Mouse (Mus musculus) CH12.LX (cell line): ENCODE measurements around the gene Bzw1. TPM values are rescaled to one million over a fixed set of nuclear protein-coding genes. Genes with fewer than 3 reads are reported as not detected.
A peak's percentile ranks its signal among the peaks of the same experiment; 100 is the strongest.

Experiments used
- DNase-seq: peaks from one replicate; pipeline ENCODE4 v3.0.0-alpha.2; 2013; ENCODE audit errors: extremely low read depth
- H3K27ac ChIP-seq: 2 replicates; pipeline ENCODE4 v1.5.1; 2012; ENCODE audit warnings: low read depth, mild to moderate bottlenecking, control low read depth, moderate library complexity; ENCODE audit not compliant: insufficient read depth
- H3K27me3 ChIP-seq: replicated peaks from 2 replicates; pipeline ENCODE3; 2012; ENCODE audit warnings: inconsistent platforms
- H3K36me3 ChIP-seq, 2 experiments: replicated peaks in 1 of 2; 2 replicates each; pipeline versions ENCODE3 to v1.6.1; 2012; ENCODE audit warnings: inconsistent platforms in 1 of 2, low read length in 1 of 2, mild to moderate bottlenecking in 1 of 2, mixed read lengths in 1 of 2, moderate library complexity in 1 of 2; ENCODE audit not compliant: control insufficient read depth in 1 of 2, insufficient read depth in 1 of 2
- H3K4me1 ChIP-seq, 2 experiments: 2 replicates each; pipeline ENCODE4 v1.6.1; 2012; ENCODE audit warnings: inconsistent platforms in 1 of 2, moderate library complexity in 1 of 2; ENCODE audit not compliant: insufficient read depth in 2 of 2, control insufficient read depth in 1 of 2
- H3K4me2 ChIP-seq: 2 replicates; pipeline ENCODE4 v1.6.1; 2012; ENCODE audit warnings: low read depth, mild to moderate bottlenecking, control low read depth; ENCODE audit not compliant: poor library complexity, insufficient read depth, severe bottlenecking
- H3K4me3 ChIP-seq, 3 experiments: fragments of 150-350 bp in 1 of 3; sonication (generic) in 1 of 3; replicated peaks in 1 of 3; 2 replicates each; pipeline versions ENCODE3 to v1.5.1; 2011 to 2012; ENCODE audit warnings: low read depth in 2 of 3, low read length in 2 of 3, mild to moderate bottlenecking in 2 of 3, moderate library complexity in 2 of 3, control low read depth in 1 of 3, improper control_type of control experiment in 1 of 3, inconsistent platforms in 1 of 3, mixed read lengths in 1 of 3; ENCODE audit not compliant: poor library complexity in 1 of 3
- H3K79me2 ChIP-seq: replicated peaks from 2 replicates; pipeline ENCODE4 v1.6.1; 2012; ENCODE audit warnings: mild to moderate bottlenecking, moderate library complexity; ENCODE audit not compliant: control insufficient read depth, poor library complexity, insufficient read depth, severe bottlenecking; ENCODE audit errors: extremely low read depth
- H3K9ac ChIP-seq: 2 replicates; pipeline ENCODE4 v1.6.1; 2012; ENCODE audit warnings: low read depth, mild to moderate bottlenecking, control low read depth, moderate library complexity; ENCODE audit not compliant: insufficient read depth
- H3K9me3 ChIP-seq: replicated peaks from 2 replicates; pipeline ENCODE3; 2012; ENCODE audit warnings: low read length, inconsistent platforms, mixed read lengths
- BHLHE40 ChIP-seq: IDR thresholded peaks from 2 replicates; pipeline ENCODE4 v1.6.1; 2011; ENCODE audit warnings: mild to moderate bottlenecking, low read depth, low read length, improper control_type of control experiment
- CTCF ChIP-seq, 2 experiments: IDR thresholded peaks in 1 of 2; conservative IDR thresholded peaks in 1 of 2; 2 replicates each; pipeline ENCODE4 v1.5.1; 2011 to 2012; ENCODE audit warnings: low read depth in 2 of 2, low read length in 2 of 2, improper control_type of control experiment in 1 of 2, inconsistent platforms in 1 of 2, mild to moderate bottlenecking in 1 of 2, moderate library complexity in 1 of 2
- E2F4 ChIP-seq: IDR thresholded peaks from 2 replicates; pipeline ENCODE4 v1.6.1; 2011; ENCODE audit warnings: low read depth, low read length, improper control_type of control experiment; ENCODE audit not compliant: insufficient replicate concordance
- EP300 ChIP-seq: IDR thresholded peaks from 2 replicates; pipeline ENCODE4 v1.6.1; 2011; ENCODE audit warnings: low read length, improper control_type of control experiment
- ETS1 ChIP-seq: conservative IDR thresholded peaks from 2 replicates; pipeline ENCODE4 v1.6.1; 2012; ENCODE audit warnings: low read depth, mild to moderate bottlenecking, inconsistent platforms, low read length, improper control_type of control experiment, moderate library complexity
- HCFC1 ChIP-seq: IDR thresholded peaks from 2 replicates; pipeline ENCODE4 v1.6.1; 2012; ENCODE audit warnings: low read depth, mild to moderate bottlenecking, inconsistent platforms, low read length, improper control_type of control experiment
- JUN ChIP-seq: IDR thresholded peaks from 2 replicates; pipeline ENCODE4 v1.6.1; 2011; ENCODE audit warnings: low read depth, mild to moderate bottlenecking, low read length, improper control_type of control experiment, moderate library complexity; ENCODE audit not compliant: insufficient read depth
- JUND ChIP-seq: conservative IDR thresholded peaks from 2 replicates; pipeline ENCODE4 v1.6.1; 2011; ENCODE audit warnings: low read depth, low read length, improper control_type of control experiment
- MAFK ChIP-seq: IDR thresholded peaks from 2 replicates; pipeline ENCODE4 v1.6.1; 2011; ENCODE audit warnings: low read length, improper control_type of control experiment; ENCODE audit not compliant: insufficient replicate concordance
- MAX ChIP-seq: IDR thresholded peaks from 2 replicates; pipeline ENCODE4 v1.6.1; 2011; ENCODE audit warnings: low read length, improper control_type of control experiment
- MAZ ChIP-seq: IDR thresholded peaks from 2 replicates; pipeline ENCODE4 v1.6.1; 2012; ENCODE audit warnings: low read depth, mild to moderate bottlenecking, inconsistent platforms, low read length, improper control_type of control experiment, moderate library complexity
- MXI1 ChIP-seq: IDR thresholded peaks from 2 replicates; pipeline ENCODE4 v1.6.1; 2011; ENCODE audit warnings: mild to moderate bottlenecking, low read depth, low read length, improper control_type of control experiment
- MYC ChIP-seq: IDR thresholded peaks from 2 replicates; pipeline ENCODE4 v1.6.1; 2011; ENCODE audit warnings: low read depth, mild to moderate bottlenecking, improper control_type of control experiment, low read length
- PAX5 ChIP-seq: IDR thresholded peaks from 2 replicates; pipeline ENCODE4 v1.6.1; 2012; ENCODE audit warnings: low read length, inconsistent platforms, mixed read lengths
- POLR2AphosphoS2 ChIP-seq: IDR thresholded peaks from 2 replicates; pipeline ENCODE4 v1.6.1; 2011; ENCODE audit warnings: low read depth, low read length, improper control_type of control experiment
- RAD21 ChIP-seq: IDR thresholded peaks from 2 replicates; pipeline ENCODE4 v1.6.1; 2011; ENCODE audit warnings: low read depth, mild to moderate bottlenecking, low read length, improper control_type of control experiment, moderate library complexity
- SIN3A ChIP-seq: IDR thresholded peaks from 2 replicates; pipeline ENCODE4 v1.6.1; 2012; ENCODE audit warnings: low read length, improper control_type of control experiment, inconsistent platforms
- SMC3 ChIP-seq: IDR thresholded peaks from 2 replicates; pipeline ENCODE4 v1.6.1; 2011; ENCODE audit warnings: low read depth, low read length, improper control_type of control experiment
- TCF12 ChIP-seq: IDR thresholded peaks from 2 replicates; pipeline ENCODE4 v1.6.1; 2014; ENCODE audit warnings: low read depth, mild to moderate bottlenecking, inconsistent platforms, low read length, improper control_type of control experiment
- USF2 ChIP-seq: conservative IDR thresholded peaks from 2 replicates; pipeline ENCODE4 v1.6.1; 2011; ENCODE audit warnings: low read depth, low read length, improper control_type of control experiment
- ZC3H11A ChIP-seq: IDR thresholded peaks from 2 replicates; pipeline ENCODE4 v1.6.1; 2012; ENCODE audit warnings: low read depth, mild to moderate bottlenecking, inconsistent platforms, low read length, improper control_type of control experiment
- ZKSCAN1 ChIP-seq: IDR thresholded peaks from 2 replicates; pipeline ENCODE4 v1.6.1; 2012; ENCODE audit warnings: low read depth, inconsistent platforms, low read length, improper control_type of control experiment, borderline replicate concordance
- ZNF384 ChIP-seq: IDR thresholded peaks from 2 replicates; pipeline ENCODE4 v1.6.1; 2012; ENCODE audit warnings: low read depth, low read length, improper control_type of control experiment, inconsistent platforms
- dilution Hi-C: fragments of 300-500 bp; cut with MboI; formaldehyde crosslinking; loops from 2 replicates; pipeline ENCODE4 v1.14.3; 2020; ENCODE audit warnings: low sequenced_read_pairs; ENCODE audit not compliant: extremely low pct_unique_long_range_greater_than_20kb, extremely low pct_ligation_motif_present
- in situ Hi-C: fragments of 300-500 bp; cut with MboI; formaldehyde crosslinking; loops from 3 replicates; pipeline ENCODE4 v1.14.3; 2019; ENCODE audit warnings: low sequenced_read_pairs, low pct_ligation_motif_present, low pct_unique_long_range_greater_than_20kb, mixed read lengths
- polyA plus RNA-seq: library from polyadenylated mRNA; unstranded; fragments of >175 nt; gene quantifications from 2 replicates; pipeline ENCODE4 v1.2.1, GENCODE M21; 2012; ENCODE audit warnings: low read depth; ENCODE audit not compliant: insufficient read length
- total RNA-seq, 2 experiments: library from RNA; depleted of rRNA; stranded (reverse); fragments of 300-350 nt in 1 of 2; fragments of >200 nt in 1 of 2; gene quantifications; 2 replicates each; pipeline ENCODE4 v1.2.3; 2012 to 2014

Bzw1 gene
- total and polyA plus RNA-seq, 3 experiments = 104 to 252 (median 225) TPM

- peak in 1 of 2 experiments; percentile 31; a peak in 1 of 4 replicates for TF ChIP-seq CTCF (conservative IDR thresholded peaks at IDR 0.05 in 1 of 2, IDR thresholded peaks at IDR 0.05 in 1 of 2; ENCODE audit: low read depth in 2 of 2, low read length in 2 of 2)
- no peak for TF ChIP-seq USF2
- no peak overlapping the region for H3K4me2 ChIP-seq
- no peaks in the 10 kb centered on the region for H3K9me3 ChIP-seq
- peaks cover 43 to 63% of the 10 kb centered on the region in 2 experiments for H3K36me3 ChIP-seq
- no peak overlapping the region for H3K27ac ChIP-seq
- peaks cover 4 to 24% of the 10 kb centered on the region in 2 experiments; a peak in 3 of 4 replicates for H3K4me1 ChIP-seq
- no peak for DNase-seq
- in situ Hi-C loops = no loop called here
- H3K79me2 ChIP-seq = peaks cover 59% of the 10 kb centered on the region
- dilution Hi-C loops = no loop called here
- H3K9ac ChIP-seq = no peak overlapping the region
- H3K4me3 ChIP-seq = no peak overlapping the region
- H3K27me3 ChIP-seq = no peaks in the 10 kb centered on the region
These were observed 3.5 kb downstream of the Bzw1 start for GRCm38 (mm10) chr1:58396179-58396578.

- in situ Hi-C loops = no loop called here
- Histone ChIP-seq H3K4me3 (no peak overlapping the region), H3K27me3 (no peaks in the 10 kb centered on the region), H3K9me3 (no peaks in the 10 kb centered on the region), H3K4me1 (peaks cover 0 to 17% of the 10 kb centered on the region in 2 experiments; a peak in 1 of 4 replicates), H3K27ac (no peak overlapping the region), H3K36me3 (peaks cover 56 to 78% of the 10 kb centered on the region in 2 experiments), H3K9ac (no peak overlapping the region), H3K79me2 (peaks cover 53% of the 10 kb centered on the region), H3K4me2 (no peak overlapping the region)
- TF ChIP-seq MAFK (no peak), ZNF384 (no peak), SIN3A (no peak), RAD21 (no peak), MAZ (no peak), PAX5 (no peak)
- DNase-seq = no peak
- dilution Hi-C loops = no loop called here
These were observed 5.0 kb downstream of the Bzw1 start for GRCm38 (mm10) chr1:58397731-58398130.

- no peak overlapping the region for H3K4me2 ChIP-seq
- no peak overlapping the region for H3K27ac ChIP-seq
- H3K27me3 ChIP-seq = no peaks in the 10 kb centered on the region
- no peaks in the 10 kb centered on the region for H3K9me3 ChIP-seq
- H3K79me2 ChIP-seq = peaks cover 22% of the 10 kb centered on the region
- no peak overlapping the region for H3K9ac ChIP-seq
- no peak overlapping the region for H3K4me3 ChIP-seq
- TF ChIP-seq USF2 (no peak), MYC (no peak), TCF12 (no peak), BHLHE40 (no peak), ZKSCAN1 (no peak), JUN (no peak), MAX (no peak), HCFC1 (no peak), SIN3A (no peak), EP300 (no peak), POLR2AphosphoS2 (no peak), JUND (no peak), ETS1 (no peak), ZC3H11A (no peak), SMC3 (no peak), PAX5 (no peak), MXI1 (no peak), E2F4 (no peak), RAD21 (no peak)
- peaks cover 0 to 6% of the 10 kb centered on the region in 2 experiments; a peak in 1 of 4 replicates for H3K4me1 ChIP-seq
- no peak for DNase-seq
- dilution Hi-C loops (no loop called here), in situ Hi-C loops (no loop called here)
- peaks cover 70 to 86% of the 10 kb centered on the region in 2 experiments for H3K36me3 ChIP-seq
These were observed 8.7 kb downstream of the Bzw1 start for GRCm38 (mm10) chr1:58401396-58401795.
